Mouse (Mus musculus): Measurements from ENCODE around the gene Stmn1. TPM values are rescaled to one million over a fixed set of nuclear protein-coding genes. Genes with fewer than 3 reads are reported as not detected.

Stmn1 gene
- polyA plus RNA-seq (2014; fragmentation: Illumina TruSeq; extraction: RNeasy Lipid Tissue Mini Kit (QIAGEN cat#74804); ENCODE audit: low read depth, low replicate concordance) = 24.0 TPM

DNA sequence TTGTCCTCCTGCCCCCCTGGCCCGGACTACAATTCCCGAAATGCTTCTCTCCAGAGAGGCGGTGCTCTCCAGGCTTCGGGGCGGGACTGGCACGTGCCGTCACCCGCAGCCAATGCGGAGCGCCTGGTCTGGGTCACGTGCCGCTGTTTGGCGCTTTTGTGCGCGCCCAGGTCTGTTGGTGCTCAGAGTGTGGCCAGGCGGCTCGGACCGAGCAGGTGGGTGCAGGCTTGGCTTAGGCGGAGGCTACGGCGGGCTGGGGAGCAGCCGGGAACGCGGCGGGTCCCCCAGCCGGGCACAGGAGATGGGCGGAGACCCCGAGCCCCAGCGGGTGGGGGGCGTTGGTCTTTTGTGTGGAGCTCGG lies at the start of gene Stmn1:
TSS of gene Stmn1 (plus strand) at position 106 of the 361 bp plus-strand sequence.

GRCm38 (mm10) chr4:134496595-134497210 lies 28.6 kb downstream of the Stmn1 start, which contains the start of gene Paqr7:
Gene Paqr7, plus strand, starts transcription at chr4:134496697.

GRCm38 (mm10) chr4:134510845-134511411 lies 42.8 kb downstream of the Stmn1 start, which contains the start of gene Aunip:
Gene Aunip, plus strand, starts transcription at chr4:134510999.

Other genes with a start within 250 kb of the Stmn1 start
- not detected for gene Catsper4, start 240.9 kb upstream of the Stmn1 start, polyA plus RNA-seq (2014; fragmentation: Illumina TruSeq; extraction: RNeasy Lipid Tissue Mini Kit (QIAGEN cat#74804); ENCODE audit: low read depth, low replicate concordance)
- 5.7 TPM for gene Cnksr1, start 229.9 kb upstream of the Stmn1 start, polyA plus RNA-seq (2014; fragmentation: Illumina TruSeq; extraction: RNeasy Lipid Tissue Mini Kit (QIAGEN cat#74804); ENCODE audit: low read depth, low replicate concordance)
- not detected for gene E130218I03Rik, start 224.7 kb upstream of the Stmn1 start, polyA plus RNA-seq (2014; fragmentation: Illumina TruSeq; extraction: RNeasy Lipid Tissue Mini Kit (QIAGEN cat#74804); ENCODE audit: low read depth, low replicate concordance)
- gene Zfp593, start 222.7 kb upstream of the Stmn1 start, polyA plus RNA-seq (2014; fragmentation: Illumina TruSeq; extraction: RNeasy Lipid Tissue Mini Kit (QIAGEN cat#74804); ENCODE audit: low read depth, low replicate concordance) = 4.1 TPM
- not detected for gene Gm30191, start 221.4 kb upstream of the Stmn1 start, polyA plus RNA-seq (2014; fragmentation: Illumina TruSeq; extraction: RNeasy Lipid Tissue Mini Kit (QIAGEN cat#74804); ENCODE audit: low read depth, low replicate concordance)
- gene Grrp1, start 214.2 kb upstream of the Stmn1 start, polyA plus RNA-seq (2014; fragmentation: Illumina TruSeq; extraction: RNeasy Lipid Tissue Mini Kit (QIAGEN cat#74804); ENCODE audit: low read depth, low replicate concordance) = 4.6 TPM
- 5.0 TPM for gene Pdik1l, start 180.4 kb upstream of the Stmn1 start, polyA plus RNA-seq (2014; fragmentation: Illumina TruSeq; extraction: RNeasy Lipid Tissue Mini Kit (QIAGEN cat#74804); ENCODE audit: low read depth, low replicate concordance)
- 278 TPM for gene Trim63, start 153.2 kb upstream of the Stmn1 start, polyA plus RNA-seq (2014; fragmentation: Illumina TruSeq; extraction: RNeasy Lipid Tissue Mini Kit (QIAGEN cat#74804); ENCODE audit: low read depth, low replicate concordance)
- gene Slc30a2, start 125.1 kb upstream of the Stmn1 start, polyA plus RNA-seq (2014; fragmentation: Illumina TruSeq; extraction: RNeasy Lipid Tissue Mini Kit (QIAGEN cat#74804); ENCODE audit: low read depth, low replicate concordance) = 0.31 TPM
- 15.3 TPM for gene Extl1, start 84.5 kb upstream of the Stmn1 start, polyA plus RNA-seq (2014; fragmentation: Illumina TruSeq; extraction: RNeasy Lipid Tissue Mini Kit (QIAGEN cat#74804); ENCODE audit: low read depth, low replicate concordance)
- gene Pafah2, start 72.0 kb upstream of the Stmn1 start, polyA plus RNA-seq (2014; fragmentation: Illumina TruSeq; extraction: RNeasy Lipid Tissue Mini Kit (QIAGEN cat#74804); ENCODE audit: low read depth, low replicate concordance) = 11.4 TPM
- gene Paqr7, start 28.4 kb downstream of the Stmn1 start, polyA plus RNA-seq (2014; fragmentation: Illumina TruSeq; extraction: RNeasy Lipid Tissue Mini Kit (QIAGEN cat#74804); ENCODE audit: low read depth, low replicate concordance) = 13.3 TPM
- gene Aunip, start 42.7 kb downstream of the Stmn1 start, polyA plus RNA-seq (2014; fragmentation: Illumina TruSeq; extraction: RNeasy Lipid Tissue Mini Kit (QIAGEN cat#74804); ENCODE audit: low read depth, low replicate concordance) = not detected
- 168 TPM for gene Mtfr1l, start 67.1 kb downstream of the Stmn1 start, polyA plus RNA-seq (2014; fragmentation: Illumina TruSeq; extraction: RNeasy Lipid Tissue Mini Kit (QIAGEN cat#74804); ENCODE audit: low read depth, low replicate concordance)
- gene Selenon, start 83.8 kb downstream of the Stmn1 start, polyA plus RNA-seq (2014; fragmentation: Illumina TruSeq; extraction: RNeasy Lipid Tissue Mini Kit (QIAGEN cat#74804); ENCODE audit: low read depth, low replicate concordance) = 16.9 TPM
- gene Man1c1, start 236.0 kb downstream of the Stmn1 start, polyA plus RNA-seq (2014; fragmentation: Illumina TruSeq; extraction: RNeasy Lipid Tissue Mini Kit (QIAGEN cat#74804); ENCODE audit: low read depth, low replicate concordance) = 22.8 TPM

Measured in heart, adult 10 weeks (tissue).